Mouse (Mus musculus) small intestine, adult 2 months (tissue): ENCODE measurements around the gene Ttc17.

Experiments
- CTCF ChIP-seq: fragments of 200-500 bp; IDR thresholded peaks from 2 replicates; pipeline ENCODE4 v1.5.1; 2012; ENCODE audit warnings: low read depth, mild to moderate bottlenecking, control low read depth, inconsistent platforms, low read length, moderate library complexity, mixed read lengths; ENCODE audit not compliant: insufficient replicate concordance, insufficient read length; ENCODE audit errors: extremely low read depth
- POLR2A ChIP-seq: fragments of 200-500 bp; IDR thresholded peaks from 2 replicates; pipeline ENCODE4 v1.6.1; 2012; ENCODE audit warnings: low read depth, mild to moderate bottlenecking, control low read depth, inconsistent platforms, low read length, moderate library complexity

DNA sequence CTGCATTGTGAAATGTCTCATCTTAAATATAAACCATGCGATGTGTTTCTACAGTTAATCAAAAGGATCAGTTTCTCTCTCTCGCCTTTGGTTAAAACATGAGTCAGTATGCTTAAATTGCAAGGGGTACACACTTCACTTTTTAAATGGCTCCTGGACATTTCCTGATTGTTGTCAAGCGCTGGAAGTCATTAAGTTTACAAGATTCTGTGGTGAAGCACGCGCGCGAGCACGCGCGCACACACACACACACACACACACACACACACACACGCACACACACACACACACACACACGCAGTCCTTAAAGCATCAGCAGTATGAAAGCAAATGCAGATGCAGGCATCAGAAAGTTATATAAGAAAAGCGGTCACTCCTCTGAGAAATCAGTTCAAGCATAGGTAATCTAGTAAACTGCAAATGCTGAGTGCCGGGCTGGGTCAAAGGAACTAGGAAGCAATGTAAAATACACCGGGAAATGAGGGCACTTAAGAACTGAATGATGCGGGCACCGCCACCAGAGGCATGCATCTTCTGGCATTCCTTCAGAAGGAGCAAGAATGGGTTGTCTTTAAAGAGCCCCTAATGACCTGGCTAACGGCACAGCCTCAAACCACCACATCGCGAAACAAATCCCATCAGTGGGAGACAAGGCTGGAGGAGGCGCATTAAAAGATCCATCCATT lies 949 bp downstream of the Ttc17 start:
- TF ChIP-seq CTCF (peak; percentile 25; the same call in 1 of the 2 replicates), POLR2A (no peak)
